Mouse (Mus musculus): Measurements from ENCODE around the gene Bckdhb.
"Not testable (repeated sequence)": the region's sequence is repeated elsewhere in the genome, so short reads cannot be mapped to it uniquely, and the experiment has no call there.

The Bckdhb gene

GRCm38 (mm10) chr9:83964376-83964775 is 39.4 kb downstream of the Bckdhb start:
- peak; percentile 6 for DNase-seq

GRCm38 (mm10) chr9:83967439-83968050 is 42.6 kb downstream of the Bckdhb start:
- no peak for DNase-seq

GRCm38 (mm10) chr9:83969326-83969725 is 44.4 kb downstream of the Bckdhb start:
- no peak for DNase-seq

- no peak for DNase-seq
Measured at GRCm38 (mm10) chr9:83973467-83973866, 48.5 kb downstream of the Bckdhb start.

DNA sequence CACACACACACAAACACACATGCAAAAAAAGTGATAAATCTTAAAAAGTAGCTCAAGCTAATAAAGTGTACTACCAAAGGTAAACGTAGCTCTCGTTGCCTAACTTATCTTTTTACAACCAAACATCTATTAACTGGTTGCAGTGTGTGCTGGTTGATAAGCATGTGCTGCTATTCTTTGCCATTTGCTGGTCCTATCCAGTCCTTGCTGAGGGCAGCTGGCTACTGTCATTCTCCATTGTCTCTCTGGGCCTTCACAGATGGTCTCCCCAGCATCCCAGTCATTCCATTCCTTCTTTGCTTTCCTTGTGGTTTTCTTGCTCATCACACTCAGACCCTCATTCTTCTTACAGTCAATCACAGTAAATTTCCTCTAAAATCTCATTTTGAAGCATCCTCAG is 50.9 kb downstream of the Bckdhb start:
- no peak for DNase-seq

DNA sequence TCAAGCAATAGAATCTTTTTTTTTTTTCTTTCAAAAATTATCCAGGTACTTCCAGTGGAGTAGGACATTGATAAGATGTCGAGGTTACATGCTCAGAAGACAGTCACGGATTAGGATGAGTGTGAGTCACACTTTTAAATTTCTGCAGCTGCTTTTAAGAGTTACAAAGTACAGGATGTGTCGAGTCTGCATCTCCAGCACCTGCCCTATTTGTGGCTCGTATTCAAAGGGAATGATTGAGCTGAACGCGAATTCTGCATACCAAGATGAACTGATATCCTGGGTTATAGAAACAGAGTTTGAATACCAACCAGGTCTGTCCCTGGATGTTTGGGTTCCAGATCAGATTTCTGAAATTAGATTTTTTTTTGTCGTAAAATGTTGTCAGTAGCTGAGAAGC is 56.3 kb downstream of the Bckdhb start:
- no peak for DNase-seq

GRCm38 (mm10) chr9:84008961-84009360 is 84.0 kb downstream of the Bckdhb start:
- DNase-seq, result no peak

DNA sequence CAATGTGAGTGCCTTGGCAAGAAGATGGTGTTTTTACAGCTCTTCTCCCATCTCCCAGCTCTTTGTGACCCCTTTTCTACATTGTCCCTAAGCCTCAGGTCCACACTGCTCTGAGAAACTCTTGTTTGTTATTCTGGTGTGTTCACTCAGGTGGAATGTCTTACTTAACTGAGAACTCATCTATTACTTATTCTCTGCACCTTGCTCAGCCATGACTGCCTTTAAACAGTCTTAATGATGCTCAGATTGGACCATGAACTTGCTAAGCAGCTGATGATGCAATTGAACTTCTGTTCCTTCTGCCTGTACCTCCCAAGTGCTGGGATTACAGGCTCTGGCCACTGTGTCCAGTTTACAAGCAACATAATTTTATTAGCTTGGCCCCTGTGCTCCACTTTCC is 86.2 kb downstream of the Bckdhb start:
- no peak for DNase-seq

- DNase-seq, result not testable (repeated sequence)
Measured at GRCm38 (mm10) chr9:84018141-84018540, 93.2 kb downstream of the Bckdhb start.

DNA sequence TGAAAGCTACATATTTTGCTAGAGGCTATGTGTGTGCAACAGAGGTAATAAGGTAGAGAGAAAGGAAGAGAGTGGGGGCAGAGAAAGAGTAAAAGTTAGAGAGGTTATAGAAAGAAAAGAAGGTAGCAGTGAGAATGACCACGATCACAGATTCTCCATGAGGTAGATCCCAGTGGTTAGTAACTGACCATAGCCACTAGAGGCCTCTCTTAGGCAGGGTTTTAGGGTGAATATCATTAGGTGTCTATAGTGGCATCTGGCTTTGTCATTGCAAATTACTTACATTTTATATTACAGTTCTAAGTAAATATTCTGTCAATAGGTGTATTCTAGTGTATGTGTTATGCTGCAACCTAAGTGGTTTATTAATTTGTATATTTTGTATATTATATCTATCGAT is 94.7 kb downstream of the Bckdhb start:
- DNase-seq, result peak; percentile 13

DNA sequence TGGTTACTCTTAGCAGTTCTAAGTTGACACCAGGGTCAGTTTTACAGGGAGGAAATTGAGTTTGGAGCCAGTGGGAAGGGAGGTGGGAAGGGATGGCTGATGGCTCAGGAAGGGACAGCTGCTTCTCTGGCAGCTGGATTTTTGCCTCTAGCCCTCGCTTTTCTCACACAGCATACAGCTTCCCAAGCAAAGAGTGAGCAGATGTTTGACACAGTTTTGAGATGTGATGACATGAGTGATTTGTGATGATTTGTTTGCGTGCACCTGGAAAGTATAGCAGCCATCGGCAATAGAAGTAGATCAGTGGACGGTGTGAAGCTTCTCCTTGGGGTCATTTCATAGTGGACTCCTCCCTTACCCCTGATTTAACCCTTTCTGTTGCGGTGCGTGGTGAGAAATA is 96.2 kb downstream of the Bckdhb start:
- DNase-seq, result no peak

GRCm38 (mm10) chr9:84028120-84028519 is 103.2 kb downstream of the Bckdhb start:
- DNase-seq, result no peak

- no peak for DNase-seq
Measured at GRCm38 (mm10) chr9:84030691-84031290, 105.8 kb downstream of the Bckdhb start.

- DNase-seq, result no peak
Measured at GRCm38 (mm10) chr9:84031406-84031805, 106.5 kb downstream of the Bckdhb start.

- DNase-seq, result peak; percentile 22
Measured at GRCm38 (mm10) chr9:84032669-84033341, 107.9 kb downstream of the Bckdhb start.

GRCm38 (mm10) chr9:84036046-84036445 is 111.1 kb downstream of the Bckdhb start:
- no peak for DNase-seq

DNA sequence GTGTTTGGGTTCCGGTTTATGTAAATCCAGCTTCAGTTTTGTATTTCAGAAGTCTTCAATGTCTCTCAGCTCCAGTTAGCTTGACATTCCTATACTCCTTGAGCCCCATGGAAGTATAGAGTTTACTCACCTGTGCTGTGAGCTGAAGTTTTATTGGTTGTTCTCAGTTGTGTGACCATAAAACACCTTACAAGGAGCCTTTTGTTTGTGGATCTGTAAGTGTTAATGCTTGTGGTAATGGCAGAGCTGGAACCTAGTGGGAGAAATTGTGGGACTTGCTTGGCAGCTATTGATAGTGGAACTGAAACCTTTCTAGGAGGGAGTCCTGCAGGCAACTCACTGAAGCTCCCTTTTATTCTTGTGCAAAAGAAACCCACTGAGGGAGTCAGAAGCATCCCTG is 112.3 kb downstream of the Bckdhb start:
- DNase-seq, result no peak

DNA sequence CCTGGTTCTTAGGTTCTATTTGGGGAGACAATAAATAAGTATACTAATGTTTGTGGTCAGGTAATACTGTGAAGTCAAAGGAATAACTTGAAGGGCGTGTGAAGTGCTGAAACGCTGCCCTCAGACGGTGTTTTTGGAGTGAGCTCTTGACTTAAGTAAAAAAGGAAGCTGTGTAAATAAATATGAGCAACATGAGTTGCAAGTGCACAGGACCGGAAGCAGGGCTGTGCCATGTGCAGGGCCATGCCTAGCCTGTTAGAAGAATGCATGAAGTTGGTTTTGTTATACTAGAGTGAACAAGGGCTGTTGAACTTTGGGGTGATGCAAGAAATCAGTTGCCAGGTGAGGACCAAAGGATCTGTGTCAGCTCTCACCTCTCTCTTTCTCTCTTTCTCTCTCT is 114.0 kb downstream of the Bckdhb start:
- DNase-seq, result no peak

DNA sequence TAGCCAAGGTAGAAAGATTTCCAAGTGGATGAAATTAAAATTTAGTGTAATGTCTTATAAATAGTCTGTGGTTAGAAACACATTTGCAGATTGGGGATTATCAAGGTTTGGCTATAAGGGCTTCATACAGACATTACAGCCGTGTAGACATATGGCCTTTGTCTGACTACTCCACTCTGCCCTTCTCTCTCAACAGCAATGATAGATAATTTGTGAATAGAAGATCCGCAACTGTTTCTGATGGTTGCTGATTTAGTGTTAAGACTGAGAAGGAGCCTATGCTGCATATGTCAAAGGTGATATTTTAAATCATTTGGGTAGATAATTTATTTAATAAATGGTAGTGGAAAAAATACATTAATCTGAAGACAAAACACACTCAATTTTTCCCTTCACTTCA is 115.4 kb downstream of the Bckdhb start:
- no peak for DNase-seq

DNA sequence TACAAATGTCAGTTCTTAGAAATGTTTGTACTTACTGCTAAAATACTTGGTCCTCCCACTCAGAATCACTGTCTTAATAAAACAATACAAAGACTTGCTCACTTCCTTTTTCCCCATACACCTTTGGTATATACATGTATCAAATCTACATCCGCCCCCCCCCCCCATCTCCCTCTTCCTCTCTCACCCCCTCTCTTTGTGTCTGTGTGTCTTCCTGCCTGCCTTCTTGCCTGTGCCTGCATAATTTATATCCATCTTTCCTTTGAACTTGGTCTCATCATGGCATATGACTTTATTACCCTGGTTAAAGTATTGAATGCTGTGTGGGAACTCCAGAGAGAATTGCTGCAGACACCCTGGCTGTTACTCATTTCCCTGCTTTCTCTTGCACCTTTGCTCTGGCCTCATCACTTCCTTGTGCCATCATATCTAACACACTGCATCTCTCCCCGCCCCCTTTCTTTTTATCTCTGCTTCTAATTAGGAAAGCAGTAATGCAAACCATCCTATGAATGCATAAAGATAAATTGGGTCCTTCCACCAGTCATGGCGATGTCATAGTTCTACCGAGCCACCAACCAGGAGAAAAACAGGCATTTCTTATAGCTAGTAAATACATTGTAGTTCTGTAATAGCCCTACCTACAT is 116.8 kb downstream of the Bckdhb start:
- no peak for DNase-seq

DNA sequence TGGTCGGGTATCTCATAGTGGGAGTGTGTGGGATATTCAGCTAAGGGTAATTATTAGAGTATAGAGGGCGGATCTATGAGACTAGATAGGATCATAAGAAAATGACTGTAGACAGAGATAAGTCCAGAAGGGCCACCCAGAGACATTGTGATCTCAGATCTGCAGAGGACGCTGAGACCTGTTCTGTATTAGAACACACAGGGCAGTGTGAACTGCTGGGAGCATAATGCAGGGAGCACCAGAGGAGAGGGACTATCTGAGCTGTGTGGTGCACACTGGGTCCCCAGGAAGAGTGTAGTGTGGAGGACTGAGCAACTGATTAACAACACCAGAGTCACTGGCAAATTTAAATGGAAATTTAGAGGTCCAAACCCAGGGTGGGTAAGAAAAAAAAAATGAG is 117.6 kb downstream of the Bckdhb start:
- DNase-seq, result no peak

DNA sequence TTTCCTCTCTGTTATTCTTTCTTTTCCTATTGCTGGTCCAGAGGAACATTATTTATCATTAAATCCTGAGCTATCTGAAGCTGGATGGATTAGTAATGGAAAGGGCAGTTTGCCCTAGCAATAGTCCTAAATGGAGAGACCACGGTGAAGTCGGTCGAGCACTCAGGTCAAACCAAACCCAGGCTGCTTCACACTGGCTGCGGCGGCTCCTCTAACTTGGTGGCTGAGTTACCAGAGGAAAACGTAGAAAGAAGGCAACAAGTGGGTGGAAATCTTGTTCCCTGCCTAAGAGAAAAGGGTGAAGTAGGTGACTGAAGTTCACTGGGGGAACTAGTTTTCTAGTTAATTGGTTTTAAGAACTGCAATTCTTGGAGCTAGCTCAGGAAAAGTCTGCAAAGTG is 119.2 kb downstream of the Bckdhb start:
- DNase-seq, result no peak

- no peak for DNase-seq
Measured at GRCm38 (mm10) chr9:84045632-84046031, 120.7 kb downstream of the Bckdhb start.

DNA sequence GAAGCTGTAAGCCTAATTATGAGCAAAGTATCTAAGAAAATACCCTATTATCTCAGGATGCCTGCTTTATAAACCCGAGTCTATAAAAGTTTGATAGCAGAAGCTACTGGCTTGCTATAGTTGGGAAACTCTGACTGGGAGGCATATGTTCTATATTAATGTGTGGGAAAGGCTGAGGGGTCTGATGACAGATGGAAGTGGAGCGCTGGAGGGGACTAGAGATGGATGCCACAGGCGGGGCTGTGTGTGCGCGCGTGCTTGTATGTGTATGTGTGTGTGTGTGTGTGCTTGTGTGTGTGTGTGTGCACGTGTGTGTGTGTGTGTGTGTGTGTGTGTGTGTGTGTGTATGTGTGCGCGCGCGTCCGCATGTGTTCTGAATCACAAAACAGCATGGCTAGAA is 121.4 kb downstream of the Bckdhb start:
- DNase-seq, result no peak
